Mouse (Mus musculus) left cerebral cortex, postnatal 25 days (tissue): Measurements from ENCODE around the gene Lhfpl2. TPM values are rescaled to one million over a fixed set of nuclear protein-coding genes. Genes with fewer than 3 reads are reported as not detected.
"Not testable (repeated sequence)": the region's sequence is repeated elsewhere in the genome, so short reads cannot be mapped to it uniquely, and the experiment has no call there.

Experiments used
- DNase-seq, 2 experiments: peaks; one replicate each; pipeline ENCODE4 v3.0.0; 2022; ENCODE audit warnings: low spot score in 2 of 2, mixed read lengths in 1 of 2
- intact Hi-C: fragments of 180-260 bp; cut with DNase I; formaldehyde crosslinking; loops from one replicate; pipeline ENCODE4 v1.15.1; 2025
- total RNA-seq, 2 experiments: library from RNA; stranded (reverse); gene quantifications; 2 replicates each; pipeline ENCODE4 v1.2.3; 2021

Lhfpl2 gene
- 10 to 100 TPM; 13.2 to 18.7 TPM for total RNA-seq

GRCm38 (mm10) chr13:94057563-94058560, at the start of gene Lhfpl2:
TSS of gene Lhfpl2 (plus strand) at chr13:94057796.
- DNase-seq = no peak
- intact Hi-C loops = loop anchor here (5.0 kb wide), 1 partner anchor 206 kb away; no protein-coding TSS in a partner anchor

- intact Hi-C loops = no loop called here
Measured at GRCm38 (mm10) chr13:94011996-94012575, 45.5 kb upstream of the Lhfpl2 start.

GRCm38 (mm10) chr13:94013986-94014385, 43.6 kb upstream of the Lhfpl2 start:
- intact Hi-C loops = no loop called here
- DNase-seq = no peak

More at GRCm38 (mm10) chr13:94011996-94012575, 45.5 kb upstream of the Lhfpl2 start:
- DNase-seq = no peak

- DNase-seq, intact Hi-C loops: not testable (repeated sequence)
Measured at GRCm38 (mm10) chr13:94024575-94024974, 33.0 kb upstream of the Lhfpl2 start.

- DNase-seq = peak in 1 of 2 experiments; percentile 8
- intact Hi-C loops = no loop called here
Measured at GRCm38 (mm10) chr13:94029147-94029546, 28.4 kb upstream of the Lhfpl2 start.

GRCm38 (mm10) chr13:94030551-94030950, 27.0 kb upstream of the Lhfpl2 start:
- intact Hi-C loops = no loop called here
- no peak for DNase-seq

- intact Hi-C loops = no loop called here
- no peak for DNase-seq
Measured at GRCm38 (mm10) chr13:94037313-94038051, 20.1 kb upstream of the Lhfpl2 start.

GRCm38 (mm10) chr13:94038052-94038340, 19.6 kb upstream of the Lhfpl2 start:
- intact Hi-C loops = no loop called here
- no peak for DNase-seq

GRCm38 (mm10) chr13:94050036-94050435, 7.6 kb upstream of the Lhfpl2 start:
- intact Hi-C loops = no loop called here
- no peak for DNase-seq

GRCm38 (mm10) chr13:94050782-94051181, 6.8 kb upstream of the Lhfpl2 start:
- intact Hi-C loops = no loop called here
- DNase-seq = no peak

- DNase-seq = no peak
- intact Hi-C loops = loop anchor here (5.0 kb wide), 1 partner anchor 205 kb away; no protein-coding TSS in a partner anchor
Measured at GRCm38 (mm10) chr13:94057036-94057562, 497 bp upstream of the Lhfpl2 start.

- intact Hi-C loops = loop anchor here (5.0 kb wide), 1 partner anchor 206 kb away; no protein-coding TSS in a partner anchor
- DNase-seq = no peak
Measured at GRCm38 (mm10) chr13:94058642-94059222, 1.1 kb downstream of the Lhfpl2 start.

- no peak for DNase-seq
- intact Hi-C loops = loop anchor here (5.0 kb wide), 1 partner anchor 207 kb away; no protein-coding TSS in a partner anchor
Measured at GRCm38 (mm10) chr13:94059373-94059772, 1.8 kb downstream of the Lhfpl2 start.

GRCm38 (mm10) chr13:94059778-94060177, 2.2 kb downstream of the Lhfpl2 start:
- DNase-seq = peak in 1 of 2 experiments; percentile 18
- intact Hi-C loops = loop anchor here (5.0 to 10.0 kb wide), 2 partner anchors 207 to 265 kb away; no protein-coding TSS in a partner anchor

GRCm38 (mm10) chr13:94060461-94060860, 2.9 kb downstream of the Lhfpl2 start:
- no peak for DNase-seq
- intact Hi-C loops = loop anchor here (10.0 kb wide), 1 partner anchor 266 kb away; no protein-coding TSS in a partner anchor

GRCm38 (mm10) chr13:94061256-94061877, 3.8 kb downstream of the Lhfpl2 start:
- DNase-seq = no peak
- intact Hi-C loops = loop anchor here (10.0 kb wide), 1 partner anchor 267 kb away; no protein-coding TSS in a partner anchor

- intact Hi-C loops = loop anchor here (10.0 kb wide), 1 partner anchor 268 kb away; no protein-coding TSS in a partner anchor
- no peak for DNase-seq
Measured at GRCm38 (mm10) chr13:94062349-94063111, 4.9 kb downstream of the Lhfpl2 start.

- intact Hi-C loops = loop anchor here (10.0 kb wide), 1 partner anchor 268 kb away; no protein-coding TSS in a partner anchor
Measured at GRCm38 (mm10) chr13:94063156-94063555, 5.6 kb downstream of the Lhfpl2 start.

More at GRCm38 (mm10) chr13:94063156-94063555, 5.6 kb downstream of the Lhfpl2 start:
- no peak for DNase-seq
